Mouse (Mus musculus): Measurements from ENCODE around the gene Mrap. TPM values are rescaled to one million over a fixed set of nuclear protein-coding genes. Genes with fewer than 3 reads are reported as not detected.

Mrap gene
- polyA plus RNA-seq, 1 experiment from 2014 or later = not detected

GRCm38 (mm10) chr16:90736672-90737270 is 1.2 kb upstream of the Mrap start:
- no peak for ATAC-seq
- H3K27me3 ChIP-seq (replicated peaks; ENCODE audit: control insufficient read depth, insufficient read depth, low read length) = no peaks in the 10 kb centered on the region
- no peaks in the 10 kb centered on the region for H3K4me1 ChIP-seq (replicated peaks; ENCODE audit: control insufficient read depth, insufficient read depth, low read length)
- no peak overlapping the region for H3K4me3 ChIP-seq (replicated peaks; ENCODE audit: low read length)
- no peak overlapping the region for H3K27ac ChIP-seq (ENCODE audit: low read length)
- no peak overlapping the region for H3K9ac ChIP-seq (replicated peaks; ENCODE audit: low read depth, low read length)
- no peaks in the 10 kb centered on the region for H3K9me3 ChIP-seq (ENCODE audit: control insufficient read depth, low read length)
- H3K4me2 ChIP-seq (ENCODE audit: low read length) = no peak overlapping the region
- 77% methylated on average over 10 of the region's 10 CpGs for WGBS
- no peaks in the 10 kb centered on the region for H3K36me3 ChIP-seq (ENCODE audit: control insufficient read depth, insufficient read depth)

- Histone ChIP-seq H3K4me2 (ENCODE audit: low read length) (no peak overlapping the region), H3K36me3 (ENCODE audit: control insufficient read depth, insufficient read depth) (no peaks in the 10 kb centered on the region)
- no peak for ATAC-seq
These were observed 9.1 kb downstream of the Mrap start for GRCm38 (mm10) chr16:90747143-90747542.

GRCm38 (mm10) chr16:90748169-90748568 is 10.2 kb downstream of the Mrap start:
- no peaks in the 10 kb centered on the region; the same call in none of the 2 replicates for H3K36me3 ChIP-seq (ENCODE audit: control insufficient read depth, insufficient read depth)
- H3K27me3 ChIP-seq (replicated peaks; ENCODE audit: control insufficient read depth, insufficient read depth, low read length) = no peaks in the 10 kb centered on the region
- WGBS = 97% methylated on average over 7 of the region's 7 CpGs
- no peak overlapping the region for H3K4me3 ChIP-seq (replicated peaks; ENCODE audit: low read length)
- H3K4me1 ChIP-seq (replicated peaks; ENCODE audit: control insufficient read depth, insufficient read depth, low read length) = no peaks in the 10 kb centered on the region
- no peaks in the 10 kb centered on the region for H3K9me3 ChIP-seq (ENCODE audit: control insufficient read depth, low read length)
- no peak overlapping the region for H3K9ac ChIP-seq (replicated peaks; ENCODE audit: low read depth, low read length)
- ATAC-seq = no peak
- no peak overlapping the region for H3K4me2 ChIP-seq (ENCODE audit: low read length)
- H3K27ac ChIP-seq (ENCODE audit: low read length) = no peak overlapping the region

More at GRCm38 (mm10) chr16:90747143-90747542, 9.1 kb downstream of the Mrap start:
- Histone ChIP-seq H3K27me3 (replicated peaks; ENCODE audit: control insufficient read depth, insufficient read depth, low read length) (no peaks in the 10 kb centered on the region), H3K9ac (replicated peaks; ENCODE audit: low read depth, low read length) (no peak overlapping the region), H3K27ac (ENCODE audit: low read length) (no peak overlapping the region), H3K9me3 (ENCODE audit: control insufficient read depth, low read length) (no peaks in the 10 kb centered on the region), H3K4me1 (replicated peaks; ENCODE audit: control insufficient read depth, insufficient read depth, low read length) (no peaks in the 10 kb centered on the region), H3K4me3 (replicated peaks; ENCODE audit: low read length) (no peak overlapping the region)
- 85% methylated on average over 6 of the region's 6 CpGs for WGBS

GRCm38 (mm10) chr16:90753386-90753941 is 15.5 kb downstream of the Mrap start:
- peaks cover 18% of the 10 kb centered on the region for H3K36me3 ChIP-seq (ENCODE audit: control insufficient read depth, insufficient read depth)
- ATAC-seq = no peak
- 93% methylated on average over 13 of the region's 13 CpGs for WGBS
- no peaks in the 10 kb centered on the region for H3K9me3 ChIP-seq (ENCODE audit: control insufficient read depth, low read length)
- H3K4me2 ChIP-seq (ENCODE audit: low read length) = no peak overlapping the region
- no peak overlapping the region for H3K27ac ChIP-seq (ENCODE audit: low read length)
- no peak overlapping the region for H3K9ac ChIP-seq (replicated peaks; ENCODE audit: low read depth, low read length)
- H3K4me1 ChIP-seq (replicated peaks; ENCODE audit: control insufficient read depth, insufficient read depth, low read length) = no peaks in the 10 kb centered on the region
- H3K27me3 ChIP-seq (replicated peaks; ENCODE audit: control insufficient read depth, insufficient read depth, low read length) = no peaks in the 10 kb centered on the region
- no peak overlapping the region for H3K4me3 ChIP-seq (replicated peaks; ENCODE audit: low read length)

DNA sequence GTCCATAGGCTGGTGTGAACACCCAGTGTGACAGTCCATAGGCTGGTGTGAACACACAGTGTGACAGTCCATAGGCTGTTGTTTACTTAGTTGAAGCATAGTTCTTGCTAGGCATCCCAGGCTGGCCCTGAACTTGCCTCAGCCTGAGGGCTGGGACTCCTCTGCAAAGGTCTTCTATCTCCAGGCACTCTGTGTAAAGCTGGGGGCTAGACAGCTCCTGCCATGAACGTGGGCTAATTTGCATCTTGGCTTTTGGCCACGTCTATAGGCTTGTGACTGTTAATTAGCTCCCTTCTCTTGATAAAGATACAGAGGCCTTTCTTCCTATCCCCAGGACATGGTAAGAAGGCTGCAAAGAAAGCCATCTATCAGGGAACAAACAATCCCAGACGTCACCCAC is 21.3 kb downstream of the Mrap start:
- Histone ChIP-seq H3K4me3 (replicated peaks; ENCODE audit: low read length) (no peak overlapping the region), H3K27me3 (replicated peaks; ENCODE audit: control insufficient read depth, insufficient read depth, low read length) (no peaks in the 10 kb centered on the region), H3K4me2 (ENCODE audit: low read length) (no peak overlapping the region), H3K9me3 (ENCODE audit: control insufficient read depth, low read length) (no peaks in the 10 kb centered on the region), H3K4me1 (replicated peaks; ENCODE audit: control insufficient read depth, insufficient read depth, low read length) (no peaks in the 10 kb centered on the region), H3K36me3 (ENCODE audit: control insufficient read depth, insufficient read depth) (peaks cover 15% of the 10 kb centered on the region), H3K27ac (ENCODE audit: low read length) (no peak overlapping the region), H3K9ac (replicated peaks; ENCODE audit: low read depth, low read length) (no peak overlapping the region)
- no peak for ATAC-seq
- 6% methylated on average over 3 of the region's 3 CpGs for WGBS

DNA sequence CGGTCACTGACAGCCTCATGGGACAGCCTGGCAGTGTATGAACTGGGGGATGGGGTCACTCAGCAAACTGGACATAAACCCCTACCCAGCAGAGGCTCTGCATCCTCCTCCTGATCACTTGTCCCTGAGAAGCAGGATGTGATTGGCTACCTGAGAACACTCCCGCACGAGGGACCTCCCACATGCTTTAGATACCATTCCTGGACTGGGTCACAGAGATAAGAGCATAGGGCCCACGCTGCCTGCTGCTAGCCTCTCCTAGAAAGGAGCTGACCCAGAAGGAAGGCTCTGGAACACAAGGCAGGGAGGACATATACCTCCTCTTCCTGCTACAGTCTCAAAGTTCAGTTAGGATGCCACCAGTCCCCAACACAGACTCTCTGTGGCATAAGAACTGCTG is 22.5 kb downstream of the Mrap start:
- no peak for ATAC-seq
- peaks cover 12% of the 10 kb centered on the region for H3K36me3 ChIP-seq (ENCODE audit: control insufficient read depth, insufficient read depth)
- H3K9me3 ChIP-seq (ENCODE audit: control insufficient read depth, low read length) = no peaks in the 10 kb centered on the region
- H3K4me3 ChIP-seq (replicated peaks; ENCODE audit: low read length) = no peak overlapping the region
- no peaks in the 10 kb centered on the region for H3K27me3 ChIP-seq (replicated peaks; ENCODE audit: control insufficient read depth, insufficient read depth, low read length)
- no peak overlapping the region for H3K9ac ChIP-seq (replicated peaks; ENCODE audit: low read depth, low read length)
- H3K27ac ChIP-seq (ENCODE audit: low read length) = no peak overlapping the region
- no peaks in the 10 kb centered on the region for H3K4me1 ChIP-seq (replicated peaks; ENCODE audit: control insufficient read depth, insufficient read depth, low read length)
- H3K4me2 ChIP-seq (ENCODE audit: low read length) = no peak overlapping the region
- 90% methylated on average over 4 of the region's 4 CpGs for WGBS

- Histone ChIP-seq H3K9ac (replicated peaks; ENCODE audit: low read depth, low read length) (no peak overlapping the region), H3K4me1 (replicated peaks; ENCODE audit: control insufficient read depth, insufficient read depth, low read length) (no peaks in the 10 kb centered on the region), H3K4me3 (replicated peaks; ENCODE audit: low read length) (no peak overlapping the region), H3K36me3 (ENCODE audit: control insufficient read depth, insufficient read depth) (peaks cover 23% of the 10 kb centered on the region), H3K4me2 (ENCODE audit: low read length) (no peak overlapping the region), H3K27me3 (replicated peaks; ENCODE audit: control insufficient read depth, insufficient read depth, low read length) (no peaks in the 10 kb centered on the region), H3K27ac (ENCODE audit: low read length) (no peak overlapping the region), H3K9me3 (ENCODE audit: control insufficient read depth, low read length) (no peaks in the 10 kb centered on the region)
- WGBS = 92% methylated on average over 9 of the region's 9 CpGs
- ATAC-seq = no peak
These were observed 27.3 kb downstream of the Mrap start for GRCm38 (mm10) chr16:90765195-90765877.

GRCm38 (mm10) chr16:90766919-90767454 is 29.0 kb downstream of the Mrap start:
- ATAC-seq = no peak

GRCm38 (mm10) chr16:90774216-90774615 is 36.2 kb downstream of the Mrap start:
- Histone ChIP-seq H3K27me3 (replicated peaks; ENCODE audit: control insufficient read depth, insufficient read depth, low read length) (no peaks in the 10 kb centered on the region), H3K4me3 (replicated peaks; ENCODE audit: low read length) (no peak overlapping the region), H3K9ac (replicated peaks; ENCODE audit: low read depth, low read length) (no peak overlapping the region), H3K4me1 (replicated peaks; ENCODE audit: control insufficient read depth, insufficient read depth, low read length) (no peaks in the 10 kb centered on the region), H3K27ac (ENCODE audit: low read length) (no peak overlapping the region), H3K9me3 (ENCODE audit: control insufficient read depth, low read length) (no peaks in the 10 kb centered on the region), H3K36me3 (ENCODE audit: control insufficient read depth, insufficient read depth) (peaks cover 26% of the 10 kb centered on the region), H3K4me2 (ENCODE audit: low read length) (no peak overlapping the region)
- WGBS = 92% methylated on average over 12 of the region's 12 CpGs
- ATAC-seq = no peak

More at GRCm38 (mm10) chr16:90766919-90767454, 29.0 kb downstream of the Mrap start:
- Histone ChIP-seq H3K4me1 (replicated peaks; ENCODE audit: control insufficient read depth, insufficient read depth, low read length) (no peaks in the 10 kb centered on the region), H3K36me3 (ENCODE audit: control insufficient read depth, insufficient read depth) (peaks cover 22% of the 10 kb centered on the region), H3K27ac (ENCODE audit: low read length) (no peak overlapping the region), H3K4me2 (ENCODE audit: low read length) (no peak overlapping the region), H3K9me3 (ENCODE audit: control insufficient read depth, low read length) (no peaks in the 10 kb centered on the region), H3K27me3 (replicated peaks; ENCODE audit: control insufficient read depth, insufficient read depth, low read length) (no peaks in the 10 kb centered on the region), H3K9ac (replicated peaks; ENCODE audit: low read depth, low read length) (no peak overlapping the region), H3K4me3 (replicated peaks; ENCODE audit: low read length) (no peak overlapping the region)
- WGBS = 95% methylated on average over 15 of the region's 15 CpGs
